Mouse (Mus musculus) layer of hippocampus, postnatal 14 days (tissue): ENCODE data around the gene Lhx5. TPM values are rescaled to one million over a fixed set of nuclear protein-coding genes. Genes with fewer than 3 reads are reported as not detected.

ENCODE experiments used
- DNase-seq, 2 experiments: peaks; one replicate each; pipeline ENCODE4 v3.0.0; 2021 to 2022; ENCODE audit warnings: low spot score in 2 of 2, mixed read lengths in 1 of 2
- total RNA-seq, 2 experiments: library from RNA; stranded (reverse); gene quantifications; 2 replicates each; pipeline ENCODE4 v1.2.3; 2021

Lhx5 gene
- total RNA-seq, 2 experiments from 2014 or later = 0.32 to 0.41 TPM

DNA sequence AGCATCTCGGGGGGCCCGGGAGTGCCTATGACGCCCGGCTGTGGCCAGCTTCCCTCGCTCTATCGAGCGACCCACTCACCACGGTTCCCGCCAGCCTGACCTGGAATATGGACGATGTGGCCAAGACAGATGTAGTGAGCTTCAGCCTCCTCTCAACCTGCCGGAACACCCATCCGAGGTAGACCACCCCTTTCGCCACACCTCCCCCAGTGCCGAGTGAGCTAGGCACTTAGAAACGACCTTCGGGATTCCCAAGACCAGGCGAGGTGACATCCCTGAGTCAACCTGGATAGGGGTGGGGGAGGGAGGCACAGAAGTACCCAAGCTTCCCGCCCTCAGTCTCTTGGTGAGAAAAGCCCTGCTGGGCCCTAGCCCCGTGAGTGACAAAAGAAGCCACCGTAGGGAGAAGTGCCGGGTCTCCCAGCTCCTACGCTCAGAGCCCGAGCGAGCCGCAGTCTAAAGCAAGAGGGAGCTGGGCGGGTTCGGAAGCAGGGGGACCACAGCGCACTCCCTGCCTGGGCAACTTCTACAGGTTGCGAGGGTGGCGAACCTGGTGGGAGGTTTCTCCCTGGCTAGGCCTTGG, 407 bp upstream of the Lhx5 start:
- no peak for DNase-seq

DNA sequence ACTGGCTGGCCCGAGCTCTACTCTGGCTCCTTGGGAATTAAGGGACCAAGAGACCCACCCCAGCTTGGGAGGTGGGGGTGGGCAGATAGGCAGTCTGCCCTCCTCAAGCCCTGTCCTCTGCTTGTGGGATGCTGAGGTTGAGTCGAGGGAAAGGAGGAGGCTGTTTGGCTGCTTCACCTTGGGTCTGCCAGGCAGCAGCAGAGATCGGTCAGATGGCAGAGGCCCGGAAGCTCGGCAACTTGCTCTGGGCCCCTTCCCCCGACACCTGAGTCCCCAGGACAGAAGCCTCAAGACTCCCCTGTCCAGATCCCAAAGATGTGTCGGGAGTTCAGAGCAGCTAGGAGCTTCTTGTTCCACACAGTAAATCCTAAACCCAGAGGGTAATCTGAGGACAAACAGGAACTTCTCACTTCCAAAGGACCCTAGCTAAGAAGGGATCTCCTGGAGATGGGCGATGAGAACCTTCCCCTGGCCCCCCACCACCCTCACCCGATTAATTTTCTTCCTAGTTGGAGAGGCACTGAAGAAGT, 1.1 kb downstream of the Lhx5 start:
- no peak for DNase-seq

DNA sequence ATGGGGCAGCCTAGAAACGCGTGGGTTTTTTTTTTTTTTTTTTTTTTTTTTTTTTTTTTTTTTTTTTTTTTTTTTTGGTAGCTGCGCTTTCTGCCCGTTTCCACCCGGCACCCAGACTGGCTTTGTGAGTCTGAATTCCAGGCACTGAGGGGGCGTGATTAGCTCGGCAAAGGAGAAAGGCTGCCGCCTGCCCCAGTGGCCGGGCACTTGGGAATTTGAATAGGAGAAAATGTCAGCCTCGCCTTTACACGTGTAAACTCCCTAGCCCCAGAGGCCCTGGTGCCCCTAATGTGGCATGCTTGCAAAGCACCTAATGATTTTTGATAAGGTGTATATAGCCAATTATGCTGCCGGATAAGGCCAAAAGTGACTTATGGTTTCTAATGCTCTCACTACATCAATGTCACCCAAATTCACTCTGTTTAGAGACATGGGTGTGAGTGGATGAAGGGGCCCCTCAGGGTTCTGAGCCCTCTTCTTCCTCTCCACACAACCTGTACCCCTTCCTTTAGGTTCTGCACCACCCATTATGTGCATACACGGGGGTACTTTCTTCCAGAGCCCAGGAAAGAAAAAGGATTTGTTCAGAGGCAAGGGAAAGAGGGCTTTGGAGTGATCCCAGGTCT, 1.7 kb downstream of the Lhx5 start:
- DNase-seq = no peak

DNA sequence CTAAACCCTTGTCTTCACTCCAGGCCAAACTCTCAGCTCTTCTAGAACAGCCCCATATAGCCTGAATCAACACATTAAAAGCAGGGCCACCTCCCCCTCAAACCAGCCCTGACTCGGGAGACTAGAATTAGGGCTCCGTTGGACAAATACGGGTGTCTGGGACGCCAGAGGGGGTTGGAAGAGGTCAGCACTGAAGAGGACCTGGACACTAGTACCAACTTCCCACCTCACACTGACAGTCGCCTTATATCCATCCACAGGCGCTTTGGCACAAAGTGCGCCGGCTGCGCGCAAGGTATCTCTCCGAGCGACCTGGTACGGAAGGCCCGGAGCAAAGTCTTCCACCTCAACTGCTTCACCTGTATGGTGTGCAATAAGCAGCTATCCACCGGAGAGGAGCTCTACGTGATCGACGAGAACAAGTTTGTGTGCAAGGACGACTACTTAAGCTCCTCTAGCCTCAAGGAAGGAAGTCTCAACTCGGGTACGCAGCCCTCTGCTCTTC, 2.8 kb downstream of the Lhx5 start:
- DNase-seq = no peak

DNA sequence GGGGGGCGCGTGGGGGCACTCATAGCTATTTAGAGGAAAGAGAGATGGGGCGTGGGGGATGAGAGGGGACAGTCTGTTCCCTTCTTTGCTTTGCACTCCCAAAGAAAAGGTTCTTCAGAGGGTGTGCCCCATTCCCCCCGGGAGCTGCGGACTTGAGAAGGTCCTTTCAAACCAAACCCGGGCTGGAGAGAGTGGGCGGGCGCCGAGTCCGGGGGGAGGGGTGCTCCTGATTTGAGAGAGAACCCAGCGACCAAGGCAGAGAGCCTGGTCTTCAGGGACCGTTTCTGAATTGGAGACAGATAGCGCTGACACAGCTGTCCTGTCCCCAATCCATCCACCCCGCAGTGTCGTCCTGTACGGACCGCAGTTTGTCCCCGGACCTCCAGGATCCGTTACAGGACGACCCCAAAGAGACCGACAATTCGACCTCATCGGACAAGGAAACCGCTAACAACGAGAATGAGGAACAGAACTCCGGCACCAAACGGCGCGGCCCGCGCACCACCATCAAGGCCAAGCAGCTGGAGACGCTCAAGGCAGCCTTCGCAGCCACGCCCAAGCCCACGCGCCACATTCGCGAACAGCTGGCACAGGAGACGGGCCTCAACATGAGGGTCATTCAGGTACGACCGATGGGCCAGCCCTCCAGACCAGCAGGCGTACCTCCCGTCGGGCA, 3.6 kb downstream of the Lhx5 start:
- DNase-seq = no peak

DNA sequence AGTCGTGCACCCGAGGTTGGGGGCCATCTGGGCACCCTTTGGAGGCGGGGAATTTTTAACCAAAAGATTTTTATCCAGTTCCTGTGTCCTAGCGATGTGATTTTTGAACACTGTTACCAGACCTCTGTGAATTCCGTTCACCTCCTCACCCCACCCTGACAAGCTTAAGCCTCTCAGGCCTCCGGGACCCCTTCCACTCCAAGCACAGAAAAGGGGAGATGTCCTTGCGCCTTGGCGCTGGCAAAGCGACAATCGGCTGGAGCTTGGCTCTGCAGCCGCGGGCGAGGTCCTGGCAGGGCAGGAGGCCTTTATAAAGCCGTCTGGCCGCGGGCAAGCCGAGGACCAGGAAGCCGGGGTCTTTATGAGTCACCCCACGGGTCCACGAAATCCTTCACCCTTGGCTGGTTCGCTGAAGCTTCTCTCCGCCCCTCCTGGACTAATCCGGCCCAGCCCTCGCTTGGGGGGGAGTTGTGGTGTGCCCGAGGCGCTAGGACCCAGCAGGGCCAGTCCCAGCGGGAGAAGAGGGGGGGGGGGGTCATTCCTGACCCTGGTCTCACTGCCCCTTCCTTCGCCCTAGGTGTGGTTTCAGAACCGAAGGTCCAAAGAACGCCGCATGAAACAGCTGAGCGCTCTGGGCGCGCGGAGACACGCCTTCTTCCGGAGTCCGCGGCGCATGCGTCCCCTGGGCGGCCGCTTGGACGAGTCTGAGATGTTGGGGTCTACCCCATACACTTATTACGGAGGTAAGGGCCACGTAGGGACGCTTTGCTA, 4.4 kb downstream of the Lhx5 start:
- no peak for DNase-seq

DNA sequence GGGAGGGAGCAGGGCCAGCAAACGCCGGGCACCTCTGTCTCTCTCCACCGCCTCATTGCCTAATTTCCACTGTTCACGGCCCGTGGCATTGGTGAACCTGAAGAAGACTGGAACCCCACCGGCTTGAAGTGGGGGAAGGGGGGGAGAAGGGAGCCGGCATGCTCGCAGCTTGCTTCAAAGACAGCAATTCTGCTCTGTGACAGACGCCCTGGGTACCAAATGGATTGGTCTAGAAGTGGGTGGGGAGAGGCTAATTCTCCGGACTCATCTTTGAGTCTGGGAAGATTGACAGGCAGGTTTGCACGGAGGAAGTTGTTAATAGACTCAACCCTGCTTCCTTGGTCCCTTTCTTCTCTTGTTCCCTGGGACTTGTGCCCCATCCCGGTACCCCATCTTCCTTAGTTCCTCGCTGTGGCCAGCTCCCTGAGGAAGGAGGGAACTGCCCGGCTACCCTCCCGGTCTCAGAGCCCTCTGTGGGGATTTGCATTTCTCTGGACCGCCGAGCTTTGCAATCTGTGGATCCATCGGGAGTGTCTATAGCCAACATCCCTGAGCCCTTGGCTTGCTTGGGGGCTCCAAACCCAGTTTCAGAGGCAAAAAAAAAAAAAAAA, 5.5 kb downstream of the Lhx5 start:
- DNase-seq = no peak

DNA sequence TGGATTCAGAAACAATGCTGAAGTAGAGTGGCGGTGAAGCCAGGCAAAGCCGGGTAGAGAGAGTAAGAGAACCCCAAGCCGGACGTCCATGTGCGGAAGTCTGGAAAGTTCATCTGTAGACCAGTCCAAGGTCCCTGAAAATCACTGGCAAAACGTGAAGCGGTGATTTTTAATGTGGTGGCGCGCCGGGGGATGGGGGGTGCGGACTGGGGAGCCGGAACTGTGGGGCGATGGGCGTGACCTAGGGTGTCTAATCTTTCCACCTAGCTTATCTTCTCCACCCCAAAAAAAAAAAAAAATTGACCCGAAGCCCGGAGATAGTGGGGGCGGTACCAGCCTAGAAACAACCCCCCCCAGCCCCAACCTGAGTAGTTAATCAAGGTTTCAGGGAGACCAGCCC, 6.0 kb downstream of the Lhx5 start:
- DNase-seq = no peak

DNA sequence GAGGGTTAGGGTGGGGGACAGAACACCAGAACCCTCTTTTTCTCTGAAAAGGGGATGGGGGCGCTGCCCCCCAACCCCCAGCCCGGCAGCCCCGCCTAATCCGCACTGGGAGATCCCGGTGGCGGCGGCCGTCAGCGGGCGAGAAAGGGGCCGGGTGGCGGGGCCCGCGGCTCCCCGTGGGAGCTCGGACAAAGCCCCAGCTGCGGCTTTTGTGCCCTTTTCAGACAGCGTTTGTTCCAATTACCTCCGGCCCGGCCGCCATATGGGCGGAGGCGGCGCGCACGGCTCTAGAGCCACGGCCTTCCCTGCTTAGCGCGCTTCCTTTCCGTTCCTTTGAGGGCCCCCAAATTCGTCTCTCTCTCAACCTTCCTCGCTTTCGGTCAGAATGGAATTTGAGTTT, 6.5 kb downstream of the Lhx5 start:
- no peak for DNase-seq

DNA sequence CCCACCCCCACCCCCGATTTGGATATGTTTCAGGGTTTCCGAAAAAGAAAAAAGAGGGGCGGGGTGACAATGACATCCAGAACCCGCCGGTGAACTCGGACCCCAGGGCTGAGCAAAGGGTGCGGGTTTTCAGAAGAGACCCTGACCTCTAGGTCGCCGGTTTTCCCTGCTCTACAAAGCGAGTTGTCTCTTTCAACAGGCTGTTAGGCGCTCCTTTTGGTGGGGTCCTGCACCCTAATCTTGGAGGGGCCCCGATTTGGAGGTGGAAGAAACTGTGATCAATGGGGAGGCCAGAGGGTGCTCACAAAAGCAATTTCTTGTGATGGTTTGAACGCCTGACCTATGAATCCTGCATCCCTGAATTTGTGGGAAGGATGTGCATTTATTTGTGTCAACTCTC, 7.0 kb downstream of the Lhx5 start:
- no peak for DNase-seq

DNA sequence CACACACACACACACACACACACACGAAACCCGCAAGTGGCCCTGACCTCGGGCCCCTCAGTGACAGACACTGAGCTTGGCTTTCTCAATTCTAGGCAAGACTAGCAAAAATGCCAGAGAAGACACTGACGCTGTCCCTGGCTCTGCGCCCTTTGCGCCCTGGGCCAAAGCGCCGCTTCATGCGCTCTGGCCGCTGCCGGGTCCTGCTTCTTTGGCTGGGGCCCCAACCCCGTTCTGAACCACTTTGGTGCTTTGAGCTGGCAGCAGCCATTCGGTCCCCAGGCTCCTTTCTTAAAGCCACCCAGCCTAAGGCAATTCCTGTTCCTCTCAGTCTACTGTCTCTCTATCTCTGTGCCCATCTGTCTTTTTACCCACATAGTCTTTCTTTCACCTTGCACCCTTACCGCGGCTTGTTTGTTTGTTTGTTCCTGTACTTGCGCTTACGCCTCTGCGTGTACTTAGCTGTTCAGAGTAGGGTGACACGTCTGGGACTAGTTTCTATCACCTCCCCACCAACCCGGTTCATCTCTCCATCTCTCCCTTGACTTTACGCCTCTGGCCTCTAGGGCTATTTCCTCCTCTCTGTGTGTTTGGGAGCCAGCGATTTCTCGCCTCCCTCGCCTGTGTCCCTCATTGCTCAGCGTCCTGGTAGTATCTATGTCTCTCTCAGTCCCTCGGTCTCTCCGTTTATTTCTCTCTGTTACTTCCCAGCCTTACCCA, 7.7 kb downstream of the Lhx5 start:
- no peak for DNase-seq

DNA sequence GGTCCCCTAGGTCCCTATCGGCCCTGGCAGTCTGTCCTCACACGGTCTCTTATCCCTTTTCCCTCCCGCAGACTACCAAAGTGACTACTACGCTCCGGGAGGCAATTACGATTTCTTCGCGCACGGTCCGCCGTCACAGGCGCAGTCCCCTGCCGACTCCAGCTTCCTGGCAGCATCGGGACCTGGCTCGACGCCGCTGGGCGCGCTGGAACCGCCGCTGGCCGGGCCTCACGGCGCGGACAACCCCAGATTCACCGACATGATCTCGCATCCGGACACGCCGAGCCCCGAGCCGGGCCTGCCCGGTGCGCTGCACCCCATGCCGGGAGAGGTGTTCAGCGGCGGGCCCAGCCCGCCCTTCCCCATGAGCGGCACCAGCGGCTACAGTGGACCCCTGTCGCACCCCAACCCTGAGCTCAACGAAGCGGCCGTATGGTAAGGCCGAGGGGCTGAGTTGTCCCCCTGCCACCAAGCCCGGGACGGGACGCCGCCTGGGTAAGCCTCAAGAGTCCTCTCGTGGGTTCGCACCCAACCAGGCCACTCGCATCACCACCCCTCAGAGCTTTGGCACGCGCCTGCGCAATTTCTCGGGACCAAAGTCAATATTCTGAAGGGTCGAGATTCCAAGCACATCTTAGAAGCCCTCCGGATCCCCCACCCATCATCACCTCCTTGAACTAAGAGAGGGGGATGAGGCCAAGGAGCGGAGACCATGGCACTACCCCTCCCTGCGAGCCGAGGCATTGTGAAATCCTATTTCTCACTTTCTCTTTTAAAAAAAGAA, 8.6 kb downstream of the Lhx5 start:
- no peak for DNase-seq

DNA sequence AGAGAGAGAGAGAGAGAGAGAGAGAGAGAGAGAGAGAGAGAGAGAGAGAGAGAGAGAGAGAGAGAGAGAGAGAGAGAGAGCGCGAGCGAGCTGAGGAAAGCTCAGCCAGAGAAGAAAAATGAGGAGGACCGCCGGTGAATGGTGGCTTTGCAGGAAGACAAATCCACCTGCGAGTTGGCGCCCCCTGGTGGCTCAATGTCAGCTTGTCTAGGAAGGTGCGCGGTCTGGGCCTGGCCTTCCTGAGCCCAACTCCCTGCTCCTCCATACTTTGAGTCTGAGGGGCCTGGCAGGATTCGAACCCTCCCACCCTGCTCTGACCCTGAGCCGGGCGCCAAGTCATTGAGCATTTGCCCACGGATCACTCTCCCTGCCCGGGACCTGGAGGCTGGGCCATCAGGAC, 9.2 kb downstream of the Lhx5 start:
- DNase-seq = peak; percentile 80 to 85

DNA sequence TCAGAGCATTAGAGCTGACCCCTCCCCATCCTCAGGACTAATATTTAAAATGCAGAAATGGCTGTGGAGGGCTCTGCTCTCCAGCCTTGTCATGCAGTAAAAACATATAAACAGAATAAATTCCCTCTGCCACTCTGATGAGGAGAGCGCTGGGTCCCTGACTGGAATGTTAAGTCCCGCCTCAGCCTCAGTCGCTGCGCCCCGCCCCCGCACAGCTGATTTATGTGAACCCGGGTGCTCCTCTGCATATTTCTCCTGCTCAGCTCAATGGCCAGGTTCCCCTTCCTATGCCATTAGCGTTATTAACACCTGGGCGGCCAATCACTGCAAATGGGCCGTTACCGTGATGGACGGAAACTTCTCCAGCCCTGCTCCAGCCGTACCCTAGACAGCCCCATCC, 15.8 kb downstream of the Lhx5 start:
- no peak for DNase-seq

DNA sequence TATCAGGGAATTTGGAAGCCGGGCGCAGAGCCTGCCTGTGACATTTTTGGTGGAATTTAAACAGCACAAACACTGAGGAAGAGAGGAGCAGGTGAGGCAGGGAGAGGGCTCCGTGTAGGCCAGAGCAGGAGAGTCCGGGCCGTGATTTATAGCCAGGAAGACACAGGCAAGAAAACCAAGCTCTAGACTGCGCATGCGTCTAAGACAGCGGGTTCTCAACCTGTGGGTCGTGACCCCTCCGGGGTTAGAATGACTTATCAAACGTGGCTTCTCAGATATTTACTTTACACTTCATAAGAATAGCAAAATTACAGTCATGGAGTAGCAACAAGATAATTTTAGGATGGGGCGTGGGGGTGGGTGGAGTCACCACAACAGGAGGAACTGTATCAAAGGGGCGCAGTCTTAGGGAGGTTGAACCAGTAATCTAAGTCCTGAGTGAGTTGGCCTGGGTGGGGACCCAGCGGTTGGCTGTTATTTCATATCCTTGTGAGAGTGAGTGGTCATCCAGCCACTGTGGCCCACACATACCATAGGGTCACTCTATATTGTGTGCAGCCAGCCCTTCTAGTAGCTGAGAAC, 23.3 kb downstream of the Lhx5 start:
- DNase-seq = no peak

DNA sequence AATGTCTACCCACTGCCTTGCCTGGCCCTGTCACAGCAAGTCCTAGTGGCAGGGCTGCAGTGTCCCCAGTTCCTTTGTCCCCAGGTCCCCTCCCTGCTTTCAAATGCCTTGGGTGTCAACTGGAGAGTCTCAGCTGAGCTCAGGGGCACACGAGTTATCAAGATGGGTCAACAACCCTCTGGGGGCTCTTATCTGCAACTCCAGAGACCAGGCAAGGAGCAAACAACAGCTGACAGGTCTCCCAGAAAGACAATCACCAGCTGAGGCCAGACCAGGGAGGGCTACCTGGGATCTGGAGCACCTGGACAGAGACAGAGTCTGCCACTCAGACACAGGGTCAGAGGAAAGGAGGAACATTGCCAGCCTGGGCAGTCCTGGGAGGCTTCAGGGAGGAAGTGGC, 24.8 kb downstream of the Lhx5 start:
- no peak for DNase-seq

DNA sequence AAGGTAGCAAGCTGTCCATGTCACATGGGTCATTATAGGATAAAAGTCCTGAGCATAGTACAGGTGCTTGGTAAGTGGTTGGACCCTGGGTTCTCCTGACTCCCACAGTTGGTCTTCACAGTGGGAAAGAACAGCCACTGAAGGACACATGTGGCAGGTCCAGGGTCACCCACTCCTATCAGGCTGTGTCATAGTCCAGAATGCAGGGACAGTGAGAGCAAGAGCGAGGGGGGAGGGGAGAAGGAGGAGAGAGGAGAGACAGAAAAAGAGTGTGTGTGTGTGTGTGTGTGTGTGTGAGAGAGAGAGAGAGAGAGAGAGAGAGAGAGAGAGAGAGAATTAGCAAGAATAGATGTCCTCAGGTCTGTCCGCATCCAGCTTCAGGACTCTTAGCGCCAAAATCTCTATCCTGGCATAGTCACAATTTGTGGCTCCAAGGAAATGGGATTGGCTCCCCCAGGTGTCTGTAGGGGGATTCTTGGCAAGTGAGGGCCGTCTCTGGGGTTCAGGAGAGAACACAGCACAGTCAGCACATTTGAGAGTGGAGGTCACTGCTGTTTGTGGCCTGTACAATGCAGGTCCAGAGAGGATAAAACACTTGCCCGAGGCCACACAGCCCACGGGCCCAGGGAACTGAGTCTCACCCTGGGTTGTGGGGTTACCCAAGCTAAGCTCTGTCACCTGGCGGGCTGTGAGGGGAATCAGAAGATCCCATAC, 25.5 kb downstream of the Lhx5 start:
- DNase-seq = no peak

DNA sequence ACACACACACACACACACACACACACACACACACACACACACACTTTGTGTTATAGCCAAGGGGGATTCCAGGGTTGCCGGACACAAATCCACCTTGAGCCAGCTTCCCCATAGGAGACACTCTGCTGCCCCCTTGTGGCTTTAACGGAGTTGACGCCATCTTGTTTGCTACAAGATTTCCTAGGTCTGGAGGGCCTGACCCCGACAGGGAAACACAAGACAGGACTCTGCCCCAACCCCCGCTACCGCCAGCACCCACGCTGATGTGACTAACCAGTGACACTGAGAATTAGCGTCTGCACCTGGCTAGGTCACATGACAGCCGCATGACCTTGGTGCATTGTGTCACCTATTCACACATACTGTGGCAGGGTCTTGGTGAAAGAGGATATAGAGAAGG, 26.1 kb downstream of the Lhx5 start:
- DNase-seq = peak; percentile 57 to 67

DNA sequence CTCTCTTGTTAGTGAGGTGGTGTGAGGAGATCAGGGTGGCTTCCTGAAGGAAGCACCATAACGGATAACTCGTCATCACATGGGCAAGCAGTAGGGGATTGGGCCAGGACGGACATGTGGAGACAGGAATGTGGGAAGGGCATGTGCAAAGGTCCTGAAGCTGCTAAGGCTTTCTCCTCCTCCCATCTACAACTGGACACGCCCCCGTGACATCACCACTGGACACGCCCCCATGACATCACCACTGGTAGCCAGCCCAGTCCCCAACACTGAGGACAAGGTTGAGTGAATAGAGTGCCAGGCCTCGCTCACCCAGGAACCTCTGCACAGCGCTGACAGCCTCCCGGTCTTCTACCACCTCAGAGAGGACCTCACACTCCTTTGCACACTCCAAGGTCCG, 27.6 kb downstream of the Lhx5 start:
- DNase-seq = no peak
